Mouse (Mus musculus) limb, embryonic 11.5 days (tissue): Measurements from ENCODE around the gene Tomt. TPM values are rescaled to one million over a fixed set of nuclear protein-coding genes. Genes with fewer than 3 reads are reported as not detected.

Experiments
- ATAC-seq: fragments of 200-750 bp; cut with Nextera tagmentation; 2 replicates; pipeline ENCODE4 v1.8.0; 2017; ENCODE audit warnings: low read depth; ENCODE audit not compliant: insufficient number of reproducible peaks, low FRiP score, low TSS enrichment
- DNase-seq: peaks from one replicate; pipeline ENCODE4 v3.0.0-alpha.2; 2015; ENCODE audit warnings: low spot score
- H3K27ac ChIP-seq: fragments of 300-500 bp; sonication (generic); replicated peaks from 2 replicates; pipeline ENCODE4 v1.5.1; 2014; ENCODE audit warnings: low read depth, mild to moderate bottlenecking, low read length
- H3K27me3 ChIP-seq: fragments of 300-500 bp; sonication (generic); 2 replicates; pipeline ENCODE4 v1.6.1; 2014; ENCODE audit warnings: mild to moderate bottlenecking, low read length, mixed read lengths; ENCODE audit not compliant: control insufficient read depth, insufficient read depth
- H3K36me3 ChIP-seq: fragments of 300-500 bp; sonication (generic); 2 replicates; pipeline ENCODE4 v1.6.1; 2014; ENCODE audit warnings: mild to moderate bottlenecking, low read length, moderate library complexity, mixed read lengths; ENCODE audit not compliant: control insufficient read depth, insufficient read depth
- H3K4me1 ChIP-seq: fragments of 300-500 bp; sonication (generic); 2 replicates; pipeline ENCODE4 v1.6.1; 2014; ENCODE audit warnings: low read length, mixed read lengths; ENCODE audit not compliant: control insufficient read depth, insufficient read depth
- H3K4me2 ChIP-seq: fragments of 300-500 bp; sonication (generic); 2 replicates; pipeline ENCODE4 v1.6.1; 2014; ENCODE audit warnings: low read depth, mild to moderate bottlenecking, moderate library complexity; ENCODE audit not compliant: severe bottlenecking
- H3K4me3 ChIP-seq: fragments of 300-500 bp; sonication (generic); 2 replicates; pipeline ENCODE4 v1.5.1; 2014; ENCODE audit warnings: low read depth, low read length
- H3K9ac ChIP-seq: fragments of 300-500 bp; sonication (generic); 2 replicates; pipeline ENCODE4 v1.6.1; 2014; ENCODE audit warnings: mild to moderate bottlenecking, low read length
- H3K9me3 ChIP-seq: fragments of 300-500 bp; sonication (generic); 2 replicates; pipeline ENCODE4 v1.6.1; 2016; ENCODE audit warnings: low read length; ENCODE audit not compliant: control insufficient read depth
- WGBS: fragments of 180-500 bp; shearing (Covaris S2); extraction: QIAGEN DNeasy Blood & Tissue Kit; methylation state at CpG from one replicate; pipeline ENCODE4 v1.1.7; 2014; 5-methylcytosine and 5-hydroxymethylcytosine counted together
- microRNA-seq: library from miRNA; unstranded; fragments of <30 nt; microRNA quantifications from one replicate; pipeline ENCODE4, GENCODE M21; 2016
- polyA plus RNA-seq: library from polyadenylated mRNA; unstranded; fragments of >200 nt; fragmentation: Nextera tagmentation; extraction: Ambion mirVana; gene quantifications from 2 replicates; pipeline ENCODE4 v1.2.1, GENCODE M21; 2014

The Tomt gene
- polyA plus RNA-seq, 1 experiment from 2014 or later = 0.40 TPM

DNA sequence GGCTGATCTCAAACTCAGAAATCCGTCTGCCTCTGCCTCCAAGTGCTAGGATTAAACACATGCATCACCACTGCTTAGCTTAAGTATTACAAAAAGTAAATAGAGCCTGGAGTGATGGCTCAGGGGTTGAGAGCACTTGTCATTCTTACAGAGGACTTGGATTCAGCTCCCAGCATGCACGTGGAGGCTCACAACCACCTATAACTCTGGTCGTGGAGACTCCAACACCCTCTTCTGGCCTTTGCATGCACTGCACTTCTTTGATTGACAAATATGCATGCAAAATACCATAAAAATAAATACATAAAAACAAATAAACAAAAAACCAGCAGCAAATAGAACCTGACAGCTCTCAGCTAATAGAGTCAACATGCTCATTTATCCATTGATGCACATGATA is 43.9 kb downstream of the Tomt start:
- Histone ChIP-seq H3K4me1 (no peaks in the 10 kb centered on the region), H3K36me3 (no peaks in the 10 kb centered on the region), H3K27ac (no peak overlapping the region), H3K27me3 (no peaks in the 10 kb centered on the region), H3K4me3 (no peak overlapping the region), H3K9ac (no peak overlapping the region), H3K4me2 (no peak overlapping the region), H3K9me3 (no peaks in the 10 kb centered on the region)
- WGBS = 72% methylated on average over 3 of the region's 3 CpGs
- DNase-seq (no peak), ATAC-seq (no peak)

- ATAC-seq = no peak
- H3K4me3 ChIP-seq = no peak overlapping the region
Measured at GRCm38 (mm10) chr7:101860978-101861377, 45.2 kb downstream of the Tomt start.

GRCm38 (mm10) chr7:101858362-101858761 is 47.8 kb downstream of the Tomt start:
- 76% methylated on average over 9 of the region's 9 CpGs for WGBS
- Histone ChIP-seq H3K36me3 (no peaks in the 10 kb centered on the region), H3K27me3 (no peaks in the 10 kb centered on the region), H3K27ac (no peak overlapping the region), H3K9ac (no peak overlapping the region), H3K4me1 (no peaks in the 10 kb centered on the region), H3K9me3 (no peaks in the 10 kb centered on the region), H3K4me3 (no peak overlapping the region), H3K4me2 (no peak overlapping the region)
- no peak for DNase-seq
- no peak for ATAC-seq

More at GRCm38 (mm10) chr7:101860978-101861377, 45.2 kb downstream of the Tomt start:
- Histone ChIP-seq H3K36me3 (no peaks in the 10 kb centered on the region), H3K4me1 (no peaks in the 10 kb centered on the region), H3K27ac (no peak overlapping the region), H3K9me3 (no peaks in the 10 kb centered on the region), H3K4me2 (no peak overlapping the region), H3K9ac (no peak overlapping the region), H3K27me3 (no peaks in the 10 kb centered on the region)
- DNase-seq = no peak

DNA sequence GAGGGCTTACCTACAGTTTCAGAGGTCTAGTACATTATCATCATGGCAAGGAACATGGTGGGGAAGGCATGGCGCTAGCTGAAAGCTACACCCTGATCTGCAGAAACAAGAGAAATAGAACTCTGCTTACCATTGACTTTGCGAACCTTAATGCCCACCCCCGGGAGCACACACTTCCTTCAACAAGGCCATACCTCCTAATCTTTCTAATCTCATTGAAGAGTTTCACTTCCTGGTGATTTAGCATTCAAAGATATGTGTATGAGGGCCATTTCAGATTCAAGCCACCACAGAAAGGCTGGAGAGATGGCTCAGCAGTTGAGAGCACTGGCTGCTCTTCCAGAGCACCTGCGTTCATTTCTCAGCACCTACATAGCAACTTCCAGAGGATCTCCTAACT is 49.1 kb downstream of the Tomt start, which contains the start of gene Folr2:
TSS of gene Folr2 (minus strand) at position 101 of the 400 bp plus-strand sequence.
- no peak within 1 kb of the TSS for H3K4me3 ChIP-seq
- ATAC-seq (no peak), DNase-seq (no peak)
- no peaks in the 10 kb centered on the region for H3K36me3 ChIP-seq
- WGBS = 93% methylated on average over 4 of the region's 4 CpGs
- no peaks in the 10 kb centered on the region for H3K9me3 ChIP-seq
- no peaks in the 10 kb centered on the region for H3K4me1 ChIP-seq
- H3K27me3 ChIP-seq = no peaks in the 10 kb centered on the region
- no peak within 1 kb of the TSS for H3K4me2 ChIP-seq
- H3K9ac ChIP-seq = no peak within 1 kb of the TSS
- no peak within 1 kb of the TSS for H3K27ac ChIP-seq

DNA sequence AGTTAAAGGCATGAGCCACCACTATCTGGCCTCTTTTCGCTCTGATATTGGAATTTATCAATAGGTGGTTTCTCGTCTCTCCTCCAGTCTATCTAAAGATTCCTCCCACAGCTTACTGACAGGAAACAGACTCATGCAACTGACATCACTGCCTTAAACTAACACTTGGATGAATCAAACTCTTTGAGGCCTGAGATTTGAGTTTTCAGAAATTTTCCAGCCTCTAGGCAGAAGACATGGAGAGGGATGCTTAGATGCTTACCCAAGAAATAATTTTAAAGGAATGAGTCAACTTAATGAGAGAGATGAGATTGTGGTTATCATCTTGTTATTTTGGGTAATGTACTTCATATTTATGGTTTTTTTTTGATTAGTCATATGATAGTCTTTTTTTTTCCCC is 52.3 kb downstream of the Tomt start:
- no peak for DNase-seq
- Histone ChIP-seq H3K27ac (no peak overlapping the region), H3K4me2 (no peak overlapping the region), H3K4me3 (no peak overlapping the region), H3K27me3 (no peaks in the 10 kb centered on the region), H3K9me3 (no peaks in the 10 kb centered on the region), H3K36me3 (no peaks in the 10 kb centered on the region), H3K9ac (no peak overlapping the region), H3K4me1 (no peaks in the 10 kb centered on the region)
- 83% methylated on average over 2 of the region's 2 CpGs for WGBS
- ATAC-seq = no peak

DNA sequence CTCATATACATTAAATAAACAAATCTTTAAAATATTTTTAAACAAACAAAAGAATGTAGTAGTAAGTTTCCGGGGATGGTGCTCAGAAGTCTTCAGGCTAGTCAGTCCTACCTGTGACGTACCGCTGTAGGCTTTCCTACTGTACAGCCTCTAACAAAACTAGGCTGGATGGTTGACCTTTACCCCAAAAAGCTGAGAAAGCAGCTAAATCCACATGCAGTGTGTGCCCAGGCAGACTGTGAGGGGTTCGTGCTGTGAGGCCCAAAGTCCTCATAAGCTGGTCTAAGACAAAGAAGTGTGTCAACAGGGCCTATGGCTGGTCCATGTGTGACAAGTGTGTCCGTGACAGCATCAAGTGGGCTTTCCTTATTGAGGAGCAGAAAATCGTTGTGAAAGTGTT is 53.3 kb downstream of the Tomt start:
- Histone ChIP-seq H3K27me3 (no peaks in the 10 kb centered on the region), H3K27ac (no peak overlapping the region), H3K9me3 (no peaks in the 10 kb centered on the region), H3K4me2 (no peak overlapping the region), H3K36me3 (no peaks in the 10 kb centered on the region), H3K4me1 (no peaks in the 10 kb centered on the region), H3K9ac (no peak overlapping the region), H3K4me3 (no peak overlapping the region)
- DNase-seq (no peak), ATAC-seq (no peak)
- 86% methylated on average over 6 of the region's 6 CpGs for WGBS

GRCm38 (mm10) chr7:101851689-101852088 is 54.5 kb downstream of the Tomt start:
- Histone ChIP-seq H3K36me3 (no peaks in the 10 kb centered on the region), H3K27ac (no peak overlapping the region), H3K4me2 (no peak overlapping the region), H3K9ac (no peak overlapping the region), H3K4me1 (no peaks in the 10 kb centered on the region), H3K27me3 (no peaks in the 10 kb centered on the region), H3K4me3 (no peak overlapping the region), H3K9me3 (no peaks in the 10 kb centered on the region)
- WGBS = 87% methylated on average over 6 of the region's 6 CpGs
- ATAC-seq (no peak), DNase-seq (no peak)

Small RNA genes within 50 kb of the gene (microRNA-seq; reads per million reads assigned to microRNA genes)
- gene Gm22655 = not detected

Other genes with a start within 250 kb of the Tomt start
- 46.0 and 46.9 TPM in 2 replicates for gene Clpb, start 242.7 kb downstream of the Tomt start, polyA plus RNA-seq
- not detected in 2 replicates for gene Phox2a, start 88.0 kb downstream of the Tomt start, polyA plus RNA-seq
- 44.8 and 49.7 TPM in 2 replicates for gene Inppl1, start 68.1 kb downstream of the Tomt start, polyA plus RNA-seq
- gene Folr2, start 49.2 kb downstream of the Tomt start, polyA plus RNA-seq = 0.33 and 0.48 TPM in 2 replicates
- gene Anapc15, start 42.6 kb downstream of the Tomt start, polyA plus RNA-seq = 97.6 and 98.8 TPM in 2 replicates
- not detected in 2 replicates for gene Folr1, start 35.6 kb downstream of the Tomt start, polyA plus RNA-seq
- gene Lamtor1, start 455 bp downstream of the Tomt start, polyA plus RNA-seq = 139 and 150 TPM in 2 replicates
- gene Lrrc51, start 27.5 kb upstream of the Tomt start, polyA plus RNA-seq = 13.2 TPM in 2 replicates
- 130 and 140 TPM in 2 replicates for gene Numa1, start 27.8 kb upstream of the Tomt start, polyA plus RNA-seq
- 3.1 and 3.9 TPM in 2 replicates for gene Il18bp, start 112.3 kb upstream of the Tomt start, polyA plus RNA-seq
- gene Rnf121, start 159.1 kb upstream of the Tomt start, polyA plus RNA-seq = 29.0 and 30.3 TPM in 2 replicates
- gene Xndc1, start 159.2 kb upstream of the Tomt start, polyA plus RNA-seq = 30.0 and 30.3 TPM in 2 replicates
- 1.6 and 2.4 TPM in 2 replicates for gene Xntrpc, start 159.4 kb upstream of the Tomt start, polyA plus RNA-seq
- gene Trpc2, start 176.8 kb upstream of the Tomt start, polyA plus RNA-seq = not detected in 2 replicates
- gene Art1, start 195.4 kb upstream of the Tomt start, polyA plus RNA-seq = 0.67 and 2.1 TPM in 2 replicates
- gene Art5, start 203.1 kb upstream of the Tomt start, polyA plus RNA-seq = 4.9 and 5.8 TPM in 2 replicates
- gene Chrna10, start 210.5 kb upstream of the Tomt start, polyA plus RNA-seq = 0.28 TPM in 1 of 2 replicates, not detected in the other